In the genomic region with DNA sequence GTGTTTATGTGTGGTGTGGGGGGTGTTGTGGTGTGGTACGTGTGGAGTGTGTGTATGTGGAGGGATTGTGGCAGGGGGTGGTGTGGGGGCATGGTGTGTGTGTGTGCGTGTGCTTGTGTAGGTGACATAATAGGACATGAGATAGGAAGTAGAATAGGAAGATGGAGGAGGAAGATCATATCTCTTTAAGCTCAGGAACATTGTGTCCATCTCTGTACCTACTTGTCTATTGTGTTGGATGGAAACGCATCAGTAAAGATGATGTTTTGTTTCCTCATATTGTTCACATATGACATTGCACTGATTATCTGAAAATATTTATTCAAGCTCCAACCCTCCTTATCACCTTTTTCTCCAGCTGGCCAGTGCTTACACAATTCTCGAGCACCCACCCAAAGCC, we compare ENCODE assay signal across 19 mouse cellular contexts. TPM values are rescaled to one million over a fixed set of nuclear protein-coding genes. Genes with fewer than 3 reads are reported as not detected.
"Had no signal": no experiment of that assay in that cellular context is flagged by ENCODE, and none has a peak within 500 bp of the region (broad histone marks: within the 10 kb centered on the region; RNA-seq: fewer than 3 reads in every experiment).

No protein-coding gene starts in this region.

- H3K36me3 ChIP-seq: neural tube, embryonic 13.5 days; neural tube, embryonic 15.5 days; stomach, embryonic 15.5 days had no signal

- H3K27me3 ChIP-seq: neural tube, embryonic 13.5 days; neural tube, embryonic 15.5 days; stomach, embryonic 15.5 days had no signal

- H3K27ac ChIP-seq: neural tube, embryonic 13.5 days; neural tube, embryonic 15.5 days; stomach, embryonic 15.5 days; stomach, postnatal 0 days had no signal

- H3K4me3 ChIP-seq: neural tube, embryonic 13.5 days; neural tube, embryonic 15.5 days; stomach, embryonic 15.5 days had no signal

- H3K4me2 ChIP-seq: neural tube, embryonic 13.5 days; neural tube, embryonic 15.5 days; stomach, embryonic 15.5 days had no signal

- DNase-seq: retina, postnatal 1 day; right cerebral cortex, adult 18-20 months; right cerebral cortex, postnatal 14 days; right cerebral cortex, postnatal 25 days; right cerebral cortex, postnatal 4 days; spleen, adult 18-20 months; thymus, adult 18-20 months; thymus, adult 2 months; thymus, postnatal 14 days; thymus, postnatal 25 days; thymus, postnatal 36 days; thymus, postnatal 4 days had no signal

- H3K9ac ChIP-seq: neural tube, embryonic 13.5 days; neural tube, embryonic 15.5 days; stomach, embryonic 15.5 days had no signal

- H3K9me3 ChIP-seq: neural tube, embryonic 13.5 days; neural tube, embryonic 15.5 days; stomach, embryonic 15.5 days had no signal

- H3K4me1 ChIP-seq: neural tube, embryonic 13.5 days had no signal

RNA-seq across cellular contexts. Expression of a gene that starts 5.9 kb away (rescaled TPM):
- total RNA-seq: neutrophil, adult 5-6 weeks had no signal
- polyA plus RNA-seq: small intestine, adult 2 months; spleen, adult 2 months had no signal
